Mouse (Mus musculus) frontal cortex, adult 2 months (tissue): ENCODE measurements at regions not wholly inside any gene's neighbourhood (a gene's known extent, or its start where the extent isn't known, plus 50 kb on each side); places are given as distances from the start of the nearest gene placed in this dataset.

Experiments used
- DNase-seq, 2 experiments: peaks; one replicate each; pipeline ENCODE4 v3.0.0; 2022; ENCODE audit warnings: low spot score in 1 of 2; ENCODE audit errors: extremely low spot score in 1 of 2

DNA sequence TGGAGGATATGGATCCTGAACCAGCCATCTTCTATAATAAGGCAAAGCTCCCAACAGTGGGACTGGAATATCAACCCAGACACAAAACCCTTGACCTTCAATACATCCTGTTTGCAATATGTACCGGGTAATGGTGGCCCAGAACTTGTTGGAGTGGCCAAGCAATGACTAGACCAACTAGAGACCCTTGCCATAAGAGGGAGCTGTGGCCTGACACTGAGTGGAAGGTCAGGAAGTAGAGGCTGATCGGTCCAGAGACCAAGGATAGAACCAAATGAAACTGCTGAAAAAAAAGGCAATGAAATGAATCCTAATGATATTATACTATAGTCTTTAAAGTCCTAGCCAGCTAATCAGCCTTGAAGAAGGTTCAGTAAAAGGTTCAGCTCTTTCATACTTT, 57.2 kb upstream of the Cav2 start:
- DNase-seq = no peak

DNA sequence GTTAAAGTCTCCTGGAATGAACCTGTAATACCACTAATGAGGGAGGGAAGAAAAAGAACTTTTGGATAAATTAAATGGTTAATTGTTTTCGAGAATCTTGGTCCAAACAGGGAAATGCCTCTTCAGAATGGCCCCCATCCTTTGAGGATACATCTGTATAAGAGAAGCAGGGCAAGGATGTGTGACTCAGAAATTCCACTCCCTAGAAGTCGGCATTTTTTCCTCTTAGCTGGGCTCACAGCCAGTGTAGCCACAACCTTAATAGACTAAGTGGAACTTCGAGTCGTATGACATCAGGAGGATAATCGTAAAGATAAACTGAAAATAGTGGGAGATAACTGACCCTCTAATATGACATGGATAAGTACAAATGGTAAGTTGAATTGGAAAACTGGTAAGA, 56.1 kb upstream of the Cav2 start:
- no peak for DNase-seq

DNA sequence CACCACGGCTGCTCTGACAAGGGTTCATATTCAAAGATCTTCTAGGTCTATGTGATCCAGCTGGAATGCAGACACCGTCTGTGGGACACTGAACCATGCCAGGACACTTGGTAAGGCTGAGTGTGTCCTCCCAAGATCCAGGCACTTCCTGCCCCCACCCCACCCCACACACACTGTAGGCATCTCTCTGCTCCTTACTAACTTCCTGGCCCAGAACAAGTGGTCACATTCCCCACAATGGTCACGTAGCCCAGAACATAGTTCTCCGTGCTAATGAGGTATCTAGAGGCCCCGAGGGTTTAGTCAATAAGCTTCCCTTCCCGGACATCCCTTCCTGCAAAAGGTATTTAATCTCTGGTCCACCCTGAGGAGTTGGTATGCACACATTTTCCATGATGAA, 54.5 kb upstream of the Cav2 start:
- no peak for DNase-seq
